Mouse (Mus musculus) thymus, adult 2 months (tissue): ENCODE measurements around the gene Rab17. TPM values are rescaled to one million over a fixed set of nuclear protein-coding genes. Genes with fewer than 3 reads are reported as not detected.

ENCODE experiments used
- DNase-seq: peaks from one replicate; pipeline ENCODE4 v3.0.0; 2021
- H3K27ac ChIP-seq: fragments of 200-500 bp; 2 replicates; pipeline ENCODE4 v1.5.1; 2012; ENCODE audit warnings: low read length, control low read depth; ENCODE audit not compliant: control insufficient read depth, insufficient read depth
- H3K27me3 ChIP-seq: fragments of 200-500 bp; 2 replicates; pipeline ENCODE4 v1.6.1; 2012; ENCODE audit warnings: mild to moderate bottlenecking, low read length, moderate library complexity, mixed read lengths; ENCODE audit not compliant: control insufficient read depth, insufficient read depth
- H3K36me3 ChIP-seq: fragments of 200-500 bp; 2 replicates; pipeline ENCODE4 v1.6.1; 2012; ENCODE audit warnings: mild to moderate bottlenecking, low read length, moderate library complexity; ENCODE audit not compliant: control insufficient read depth, insufficient read depth
- H3K4me1 ChIP-seq: fragments of 200-500 bp; replicated peaks from 2 replicates; pipeline ENCODE4 v1.6.1; 2012; ENCODE audit warnings: low read length; ENCODE audit not compliant: control insufficient read depth, insufficient read depth
- H3K4me3 ChIP-seq: fragments of 200-500 bp; 2 replicates; pipeline ENCODE4 v1.5.1; 2012; ENCODE audit warnings: mild to moderate bottlenecking, low read length, control low read depth, moderate library complexity; ENCODE audit not compliant: control insufficient read depth, insufficient read depth
- CTCF ChIP-seq: fragments of 200-500 bp; IDR thresholded peaks from 2 replicates; pipeline ENCODE4 v1.5.1; 2012; ENCODE audit warnings: mild to moderate bottlenecking, control low read depth, low read length, moderate library complexity, borderline replicate concordance; ENCODE audit not compliant: control insufficient read depth, poor library complexity, insufficient read depth; ENCODE audit errors: extremely low read depth
- POLR2A ChIP-seq: fragments of 200-500 bp; IDR thresholded peaks from 2 replicates; pipeline ENCODE4 v1.6.1; 2012; ENCODE audit warnings: mild to moderate bottlenecking, low read length, control low read depth, moderate library complexity; ENCODE audit not compliant: control insufficient read depth, poor library complexity, insufficient read depth; ENCODE audit errors: extremely low read depth
- WGBS: fragments of 180-500 bp; shearing (Covaris S2); methylation state at CpG from one replicate; pipeline ENCODE4 v1.1.7; 2018; 5-methylcytosine and 5-hydroxymethylcytosine counted together
- polyA plus RNA-seq: library from polyadenylated mRNA; depleted of rRNA; stranded (reverse); fragments of >200 nt; gene quantifications from 2 replicates; pipeline ENCODE4 v1.2.3, GENCODE M21; 2012

Rab17 gene
- polyA plus RNA-seq, 1 experiment = 0.94 TPM

GRCm38 (mm10) chr1:90997136-90997535 lies 27.7 kb upstream of the Rab17 start:
- 65% methylated on average over 4 of the region's 4 CpGs for WGBS
- DNase-seq = no peak
- H3K36me3 ChIP-seq = no peaks in the 10 kb centered on the region
- no peaks in the 10 kb centered on the region for H3K4me1 ChIP-seq
- peaks cover 13% of the 10 kb centered on the region for H3K27me3 ChIP-seq
- H3K27ac ChIP-seq = no peak overlapping the region
- TF ChIP-seq POLR2A (no peak), CTCF (no peak)
- H3K4me3 ChIP-seq = no peak overlapping the region

- TF ChIP-seq POLR2A (no peak), CTCF (no peak)
- Histone ChIP-seq H3K4me3 (no peak overlapping the region), H3K27me3 (peaks cover 13% of the 10 kb centered on the region), H3K36me3 (no peaks in the 10 kb centered on the region), H3K4me1 (no peaks in the 10 kb centered on the region), H3K27ac (no peak overlapping the region)
- WGBS = 100% methylated on average over 1 of the region's 1 CpGs
- DNase-seq = no peak
These were observed 26.5 kb upstream of the Rab17 start for GRCm38 (mm10) chr1:90995916-90996315.

- Histone ChIP-seq H3K27ac (no peak overlapping the region), H3K27me3 (no peaks in the 10 kb centered on the region), H3K36me3 (no peaks in the 10 kb centered on the region), H3K4me1 (no peaks in the 10 kb centered on the region), H3K4me3 (no peak overlapping the region)
- WGBS = 84% methylated on average over 3 of the region's 3 CpGs
- TF ChIP-seq CTCF (no peak), POLR2A (no peak)
- no peak for DNase-seq
These were observed 11.9 kb upstream of the Rab17 start for GRCm38 (mm10) chr1:90981346-90981745.

GRCm38 (mm10) chr1:90980638-90981330 lies 11.3 kb upstream of the Rab17 start:
- no peak for DNase-seq
- WGBS = 87% methylated on average over 10 of the region's 10 CpGs
- Histone ChIP-seq H3K4me1 (no peaks in the 10 kb centered on the region), H3K36me3 (no peaks in the 10 kb centered on the region), H3K27me3 (no peaks in the 10 kb centered on the region), H3K27ac (no peak overlapping the region), H3K4me3 (no peak overlapping the region)
- no peak for TF ChIP-seq POLR2A
- no peak for TF ChIP-seq CTCF

GRCm38 (mm10) chr1:90975960-90976359 lies 6.5 kb upstream of the Rab17 start:
- Histone ChIP-seq H3K4me1 (no peaks in the 10 kb centered on the region), H3K27me3 (no peaks in the 10 kb centered on the region), H3K36me3 (no peaks in the 10 kb centered on the region), H3K4me3 (no peak overlapping the region), H3K27ac (no peak overlapping the region)
- DNase-seq = no peak
- WGBS = 96% methylated on average over 4 of the region's 4 CpGs
- TF ChIP-seq CTCF = no peak
- TF ChIP-seq POLR2A = no peak

GRCm38 (mm10) chr1:90974906-90975649 lies 5.6 kb upstream of the Rab17 start:
- WGBS = 39% methylated on average over 12 of the region's 12 CpGs
- H3K27me3 ChIP-seq = no peaks in the 10 kb centered on the region
- H3K4me1 ChIP-seq = no peaks in the 10 kb centered on the region
- H3K36me3 ChIP-seq = no peaks in the 10 kb centered on the region
- H3K27ac ChIP-seq = no peak overlapping the region
- TF ChIP-seq POLR2A = no peak
- no peak for TF ChIP-seq CTCF
- no peak overlapping the region for H3K4me3 ChIP-seq
- no peak for DNase-seq

GRCm38 (mm10) chr1:90973574-90973911 lies 4.1 kb upstream of the Rab17 start:
- WGBS = 90% methylated on average over 2 of the region's 2 CpGs
- no peak overlapping the region for H3K27ac ChIP-seq
- DNase-seq = no peak
- H3K4me1 ChIP-seq = no peaks in the 10 kb centered on the region
- TF ChIP-seq CTCF (no peak), POLR2A (no peak)
- no peaks in the 10 kb centered on the region for H3K27me3 ChIP-seq
- H3K36me3 ChIP-seq = no peaks in the 10 kb centered on the region
- H3K4me3 ChIP-seq = no peak overlapping the region
